Mouse (Mus musculus) kidney, embryonic 14.5 days (tissue): ENCODE results near the gene Ldah. TPM values are rescaled to one million over a fixed set of nuclear protein-coding genes. Genes with fewer than 3 reads are reported as not detected.
A peak's percentile ranks its signal among the peaks of the same experiment; 100 is the strongest.

Experiments
- ATAC-seq: fragments of 200-750 bp; cut with Nextera tagmentation; 2 replicates; pipeline ENCODE4 v1.8.0; 2017; ENCODE audit warnings: moderate number of reproducible peaks, mild to moderate bottlenecking, moderate TSS enrichment, moderate library complexity; ENCODE audit not compliant: low FRiP score, low TSS enrichment
- H3K27ac ChIP-seq: fragments of 300-500 bp; sonication (generic); 2 replicates; pipeline ENCODE4 v1.5.1; 2014; ENCODE audit warnings: low read depth, mild to moderate bottlenecking, low read length, moderate library complexity, mixed read lengths
- H3K27me3 ChIP-seq: fragments of 300-500 bp; sonication (generic); 2 replicates; pipeline ENCODE4 v1.6.1; 2014; ENCODE audit warnings: mild to moderate bottlenecking, low read length; ENCODE audit not compliant: control insufficient read depth, insufficient read depth
- H3K36me3 ChIP-seq: fragments of 300-500 bp; sonication (generic); 2 replicates; pipeline ENCODE4 v1.6.1; 2014; ENCODE audit warnings: low read length, mixed read lengths; ENCODE audit not compliant: control insufficient read depth, insufficient read depth
- H3K4me1 ChIP-seq: fragments of 300-500 bp; sonication (generic); 2 replicates; pipeline ENCODE4 v1.6.1; 2014; ENCODE audit warnings: low read length, mixed read lengths; ENCODE audit not compliant: control insufficient read depth, insufficient read depth
- H3K4me2 ChIP-seq: fragments of 300-500 bp; sonication (generic); replicated peaks from 2 replicates; pipeline ENCODE4 v1.6.1; 2014; ENCODE audit warnings: low read depth, mild to moderate bottlenecking, low read length
- H3K4me3 ChIP-seq: fragments of 300-500 bp; sonication (generic); 2 replicates; pipeline ENCODE4 v1.5.1; 2014; ENCODE audit warnings: mild to moderate bottlenecking, low read length
- H3K9ac ChIP-seq: fragments of 300-500 bp; sonication (generic); 2 replicates; pipeline ENCODE4 v1.6.1; 2014; ENCODE audit warnings: low read depth, mild to moderate bottlenecking, low read length, moderate library complexity
- H3K9me3 ChIP-seq: fragments of 300-500 bp; sonication (generic); 2 replicates; pipeline ENCODE4 v1.6.1; 2016; ENCODE audit warnings: low read length; ENCODE audit not compliant: control insufficient read depth
- WGBS: fragments of 180-500 bp; shearing (Covaris S2); extraction: QIAGEN DNeasy Blood & Tissue Kit; methylation state at CpG from one replicate; pipeline ENCODE4 v1.1.7; 2014; 5-methylcytosine and 5-hydroxymethylcytosine counted together
- polyA plus RNA-seq: library from polyadenylated mRNA; unstranded; fragments of >200 nt; fragmentation: Nextera tagmentation; extraction: Ambion mirVana; gene quantifications from 2 replicates; pipeline ENCODE4 v1.2.1, GENCODE M21; 2014

The Ldah gene
- polyA plus RNA-seq, 1 experiment from 2014 or later, result 66.1 TPM

DNA sequence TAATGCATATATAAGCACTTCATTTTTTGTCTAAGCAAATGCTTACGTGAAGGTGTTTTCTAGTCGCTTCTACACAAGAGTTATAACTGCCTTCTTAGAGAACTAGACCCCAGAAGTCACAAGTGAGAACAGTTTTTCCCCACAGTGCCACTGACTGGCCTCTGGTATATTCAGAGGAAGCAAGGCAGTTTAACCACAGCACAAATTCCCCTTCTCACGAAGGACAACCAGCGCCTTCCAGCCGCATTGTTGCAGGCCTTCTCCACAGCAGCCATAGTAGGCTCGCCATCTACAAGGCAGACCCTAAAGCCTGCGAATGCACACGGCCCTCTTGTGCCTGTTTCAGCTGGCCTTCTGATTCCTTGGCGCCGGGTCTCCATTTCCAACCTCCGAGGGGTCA, 61.7 kb downstream of the Ldah start:
- ATAC-seq, result no peak
- Histone ChIP-seq H3K27me3 (no peaks in the 10 kb centered on the region), H3K9ac (no peak overlapping the region), H3K27ac (no peak overlapping the region), H3K36me3 (no peaks in the 10 kb centered on the region; the same call in 1 of the 2 replicates), H3K9me3 (no peaks in the 10 kb centered on the region), H3K4me1 (no peaks in the 10 kb centered on the region), H3K4me2 (no peak overlapping the region), H3K4me3 (no peak overlapping the region)
- WGBS, result 96% methylated on average over 11 of the region's 11 CpGs

DNA sequence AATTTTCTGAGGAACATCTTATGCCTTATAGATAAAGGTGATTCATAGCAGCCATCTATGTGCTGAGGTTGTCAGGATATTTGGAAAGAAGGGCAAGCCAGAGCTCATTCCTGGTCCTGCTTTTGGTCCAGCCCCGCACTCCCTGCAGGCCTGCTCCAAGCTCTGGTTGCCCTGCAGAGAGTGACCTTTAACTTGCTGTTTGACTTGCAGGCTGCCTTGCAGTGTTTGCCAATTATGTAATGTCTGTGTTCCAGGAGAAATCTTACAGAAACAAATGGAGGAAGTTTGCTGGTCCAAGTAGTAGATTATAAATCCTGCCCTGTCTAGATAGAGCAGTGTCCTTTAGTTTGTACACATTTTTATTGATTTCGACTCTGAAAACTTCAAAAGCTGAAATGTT, 63.5 kb downstream of the Ldah start:
- H3K27ac ChIP-seq, result no peak overlapping the region
- no peaks in the 10 kb centered on the region; the same call in 1 of the 2 replicates for H3K36me3 ChIP-seq
- no peak for ATAC-seq
- no peaks in the 10 kb centered on the region for H3K9me3 ChIP-seq
- H3K9ac ChIP-seq, result no peak overlapping the region
- no peak overlapping the region for H3K4me2 ChIP-seq
- H3K4me1 ChIP-seq, result no peaks in the 10 kb centered on the region
- 84% methylated on average over 2 of the region's 2 CpGs for WGBS
- H3K4me3 ChIP-seq, result no peak overlapping the region
- no peaks in the 10 kb centered on the region for H3K27me3 ChIP-seq

DNA sequence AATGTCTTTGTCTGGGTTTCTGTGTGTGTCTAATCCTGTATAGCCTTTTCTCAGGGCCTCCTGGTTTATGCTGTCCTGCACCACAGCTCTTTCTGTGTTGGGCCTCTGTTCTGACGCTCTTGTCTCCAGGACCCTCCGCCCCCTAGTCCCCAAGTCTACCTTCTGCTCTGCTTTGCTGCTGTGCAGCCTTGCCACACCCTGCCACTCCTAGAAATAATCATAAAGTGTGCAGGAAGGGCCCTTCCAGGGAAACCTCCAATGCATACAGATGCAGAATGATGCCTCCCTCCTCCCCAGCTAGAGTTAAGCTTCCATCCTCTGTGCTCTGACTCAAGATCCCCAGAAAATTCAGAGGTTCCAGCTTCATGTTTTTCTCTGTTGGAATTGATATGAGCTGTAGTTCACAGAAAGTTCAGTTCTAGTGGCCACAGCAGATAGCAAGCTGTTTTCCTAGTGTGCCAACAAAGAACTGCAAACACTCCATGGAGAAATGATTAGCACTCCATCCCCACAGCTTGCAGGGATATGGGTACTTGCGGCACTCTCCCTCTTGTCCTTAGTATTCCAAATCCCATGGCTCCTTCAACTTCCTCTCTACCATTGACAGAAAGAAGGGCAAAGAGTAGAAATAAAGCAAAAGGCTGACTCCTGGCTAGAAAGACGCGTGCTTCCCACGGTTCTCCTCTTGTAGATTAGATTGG, 65.7 kb downstream of the Ldah start:
- no peaks in the 10 kb centered on the region for H3K9me3 ChIP-seq
- ATAC-seq, result no peak
- WGBS, result 94% methylated on average over 6 of the region's 6 CpGs
- no peak overlapping the region for H3K4me3 ChIP-seq
- H3K27me3 ChIP-seq, result no peaks in the 10 kb centered on the region
- no peaks in the 10 kb centered on the region; the same call in 1 of the 2 replicates for H3K36me3 ChIP-seq
- no peaks in the 10 kb centered on the region for H3K4me1 ChIP-seq
- H3K9ac ChIP-seq, result no peak overlapping the region
- no peak overlapping the region for H3K27ac ChIP-seq
- H3K4me2 ChIP-seq, result no peak overlapping the region

DNA sequence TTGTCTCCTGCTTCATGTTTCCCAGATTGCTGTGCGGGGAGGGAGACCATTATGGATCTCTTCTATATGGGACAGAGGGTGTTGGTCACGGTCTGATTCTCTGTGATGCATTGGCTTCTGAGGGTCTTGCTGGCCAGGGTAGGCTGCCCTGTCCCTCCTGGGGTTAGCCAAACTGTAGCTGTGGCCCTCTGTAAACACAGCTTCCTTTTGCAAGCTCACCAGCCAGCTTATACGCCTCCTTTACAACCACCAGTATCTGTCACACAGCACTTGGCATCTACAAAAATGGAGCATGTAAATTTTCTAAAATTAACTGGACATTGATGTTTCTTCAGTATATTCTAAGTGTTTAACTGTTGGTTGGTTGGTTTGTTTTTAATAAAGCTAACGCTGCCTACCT, 67.5 kb downstream of the Ldah start:
- no peak for ATAC-seq

DNA sequence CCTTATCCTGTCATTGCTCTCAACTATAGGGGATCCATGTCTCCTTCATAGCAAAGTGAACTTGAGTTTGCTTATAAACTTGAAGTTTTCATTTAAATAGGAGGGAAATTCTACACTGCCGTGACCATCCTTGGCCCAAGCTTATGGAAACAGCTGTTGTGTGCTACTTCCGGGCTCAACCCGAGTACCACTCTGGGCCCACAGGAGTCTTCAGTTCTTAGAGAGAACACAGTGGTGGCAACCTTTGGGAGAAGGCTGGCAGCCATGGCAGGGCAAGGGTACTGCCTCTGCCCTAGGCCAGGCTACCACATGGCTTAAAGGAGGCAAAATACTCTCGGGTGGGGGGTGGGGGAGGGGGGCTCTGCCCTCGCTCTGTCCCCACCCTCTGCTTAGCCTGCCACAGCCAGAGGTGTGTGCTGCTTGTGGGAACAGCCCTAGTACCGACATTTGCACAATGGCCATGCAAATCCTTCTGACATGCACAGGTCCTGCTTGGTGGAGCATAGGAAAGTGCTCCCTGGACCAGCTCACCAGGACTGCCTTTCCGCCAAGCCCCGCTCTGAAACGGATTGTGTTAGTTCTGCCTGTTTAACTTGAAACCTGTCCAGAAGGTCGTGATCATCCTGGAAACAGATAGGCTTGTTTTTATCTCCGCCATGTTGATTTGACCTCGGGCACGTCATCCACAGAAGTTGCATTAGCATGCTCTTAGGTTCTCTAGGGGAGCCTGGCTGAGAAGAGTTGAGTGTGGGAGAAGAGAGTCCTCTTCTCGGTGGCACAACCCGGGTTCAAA, 73.5 kb downstream of the Ldah start:
- Histone ChIP-seq H3K36me3 (peaks cover 3% of the 10 kb centered on the region; the same call in 1 of the 2 replicates), H3K4me3 (no peak overlapping the region), H3K27me3 (no peaks in the 10 kb centered on the region), H3K4me2 (no peak overlapping the region), H3K27ac (no peak overlapping the region), H3K9me3 (no peaks in the 10 kb centered on the region), H3K9ac (no peak overlapping the region), H3K4me1 (no peaks in the 10 kb centered on the region)
- WGBS, result 83% methylated on average over 14 of the region's 15 CpGs
- no peak for ATAC-seq

More for the DNA sequence above, 67.5 kb downstream of the Ldah start:
- H3K4me3 ChIP-seq, result no peak overlapping the region
- 90% methylated on average over 4 of the region's 4 CpGs for WGBS
- no peak overlapping the region for H3K27ac ChIP-seq
- no peak overlapping the region for H3K9ac ChIP-seq
- no peaks in the 10 kb centered on the region for H3K9me3 ChIP-seq
- no peak overlapping the region for H3K4me2 ChIP-seq
- H3K4me1 ChIP-seq, result no peaks in the 10 kb centered on the region
- no peaks in the 10 kb centered on the region; the same call in 1 of the 2 replicates for H3K36me3 ChIP-seq
- no peaks in the 10 kb centered on the region for H3K27me3 ChIP-seq

DNA sequence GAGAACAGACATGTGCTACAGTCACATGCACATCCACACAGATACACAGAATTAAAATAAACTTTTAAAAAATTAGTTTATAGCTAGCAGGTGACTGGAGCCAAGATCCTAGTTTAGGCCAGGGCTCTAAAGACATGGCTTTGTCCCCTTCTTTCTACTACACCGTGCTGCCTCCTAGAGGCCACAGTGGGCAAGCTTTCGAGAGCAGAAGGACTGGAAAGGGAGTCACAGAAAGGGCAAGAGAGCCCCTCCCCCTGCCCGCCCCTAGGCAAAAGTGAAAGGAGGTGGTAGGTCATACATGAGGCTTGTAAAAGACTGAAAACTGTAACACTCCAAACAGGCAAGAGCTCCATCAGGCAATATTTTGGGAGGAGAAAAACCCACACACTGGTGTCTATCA, 80.1 kb downstream of the Ldah start:
- H3K36me3 ChIP-seq, result no peaks in the 10 kb centered on the region
- H3K27me3 ChIP-seq, result no peaks in the 10 kb centered on the region
- no peaks in the 10 kb centered on the region for H3K9me3 ChIP-seq
- H3K4me2 ChIP-seq, result no peak overlapping the region
- H3K9ac ChIP-seq, result no peak overlapping the region
- WGBS, result 60% methylated on average over 3 of the region's 3 CpGs
- 0 out of 2 replicates have a peak, but pooled peaks have one; percentile 43 for ATAC-seq
- H3K4me1 ChIP-seq, result no peaks in the 10 kb centered on the region
- no peak overlapping the region for H3K27ac ChIP-seq
- no peak overlapping the region for H3K4me3 ChIP-seq

DNA sequence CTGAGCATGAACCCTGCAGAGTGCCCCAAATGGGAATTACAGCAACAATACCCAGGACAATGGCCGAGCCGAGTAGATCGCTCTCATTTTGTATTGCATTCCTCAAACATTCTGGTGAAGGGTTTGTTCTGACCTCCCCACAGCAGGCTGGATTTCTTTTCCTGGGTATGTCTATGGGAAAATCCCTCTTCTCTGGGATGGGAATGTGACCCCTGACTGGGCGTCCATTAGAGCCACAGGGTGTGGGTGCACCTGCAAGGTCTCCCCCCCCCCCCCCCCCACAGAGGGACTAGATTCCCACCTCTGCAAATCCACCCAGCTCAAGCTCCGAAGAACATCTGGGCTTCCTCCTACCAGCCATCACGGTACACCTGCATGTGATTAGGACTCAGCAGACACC, 81.2 kb downstream of the Ldah start:
- Histone ChIP-seq H3K9ac (no peak overlapping the region), H3K4me2 (no peak overlapping the region), H3K27ac (no peak overlapping the region), H3K4me1 (no peaks in the 10 kb centered on the region), H3K4me3 (no peak overlapping the region), H3K9me3 (no peaks in the 10 kb centered on the region), H3K36me3 (no peaks in the 10 kb centered on the region), H3K27me3 (no peaks in the 10 kb centered on the region)
- 92% methylated on average over 6 of the region's 6 CpGs for WGBS
- no peak for ATAC-seq

DNA sequence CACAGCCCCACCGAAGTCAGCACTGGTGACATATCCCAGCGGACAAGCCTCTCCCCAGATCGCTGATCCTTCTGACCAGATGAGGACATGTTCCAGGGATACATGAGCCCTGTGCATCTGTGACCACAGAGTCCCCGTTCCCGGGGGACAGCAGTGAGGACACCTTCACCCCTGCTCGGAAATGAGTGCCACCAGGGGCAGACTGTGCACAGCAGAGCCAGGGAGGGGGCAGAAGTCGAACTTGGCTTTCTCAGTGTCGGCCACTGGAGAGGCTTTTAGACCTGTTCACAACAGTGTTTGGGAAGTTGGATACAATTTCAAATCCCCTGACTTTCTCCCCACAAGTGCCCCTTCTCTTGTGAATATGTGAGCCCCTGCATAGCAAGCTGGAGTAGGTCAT, 81.6 kb downstream of the Ldah start:
- no peak overlapping the region for H3K4me3 ChIP-seq
- H3K4me1 ChIP-seq, result no peaks in the 10 kb centered on the region
- H3K9ac ChIP-seq, result no peak overlapping the region
- H3K9me3 ChIP-seq, result no peaks in the 10 kb centered on the region
- WGBS, result 95% methylated on average over 8 of the region's 8 CpGs
- no peaks in the 10 kb centered on the region for H3K36me3 ChIP-seq
- ATAC-seq, result no peak
- H3K27me3 ChIP-seq, result peaks cover under 1% of the 10 kb centered on the region; the same call in 1 of the 2 replicates
- H3K27ac ChIP-seq, result no peak overlapping the region
- H3K4me2 ChIP-seq, result no peak overlapping the region
